Mouse (Mus musculus): ENCODE data around the gene Zfp947. TPM values are rescaled to one million over a fixed set of nuclear protein-coding genes. Genes with fewer than 3 reads are reported as not detected.
"Not testable (repeated sequence)": the region's sequence is repeated elsewhere in the genome, so short reads cannot be mapped to it uniquely, and the experiment has no call there.

Gene Zfp947
- polyA plus RNA-seq (2016; fragmentation: Nextera tagmentation; extraction: Ambion mirVana), result 1.2 and 1.8 TPM in 2 replicates

DNA sequence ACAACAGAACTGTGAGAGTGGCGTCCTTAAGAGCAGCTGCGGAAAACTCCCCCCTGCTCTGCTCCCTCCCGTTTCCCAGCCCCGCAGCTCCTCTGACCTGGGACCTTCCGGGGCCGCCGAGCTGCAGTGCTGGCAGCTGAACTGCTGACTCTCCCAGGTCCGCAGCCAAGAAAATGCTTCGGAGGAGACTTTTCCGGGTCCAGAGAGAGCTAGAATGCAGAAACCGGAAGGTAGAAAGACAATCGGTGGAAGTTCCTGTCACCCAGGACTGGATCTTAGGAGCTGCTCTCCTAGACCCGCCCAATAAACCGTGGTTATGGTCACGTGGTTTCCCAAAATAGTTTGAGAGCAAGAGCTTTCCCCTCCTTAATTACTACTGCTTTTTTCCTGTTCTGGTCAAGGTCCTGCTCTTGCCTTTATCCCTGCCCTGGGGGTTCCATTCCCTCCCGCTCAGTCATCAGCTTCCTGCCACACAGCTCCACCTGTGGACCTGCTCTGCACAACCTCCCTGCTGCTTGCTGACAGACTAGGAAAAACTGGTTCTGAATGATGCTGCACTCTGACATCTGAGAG, at the start of gene Zfp947:
Zfp947 (minus strand) TSS at position 469 of the 573 bp plus-strand sequence.
- H3K36me3 ChIP-seq; H3K27me3 ChIP-seq (ENCODE audit: insufficient read depth, poor library complexity, severe bottlenecking); H3K4me1 ChIP-seq (replicated peaks); H3K9me3 ChIP-seq: not testable (repeated sequence)
- DNase-seq (ENCODE audit: low spot score), result peak; percentile 42
- under 1% methylated on average over 16 of the region's 16 CpGs for WGBS
- Histone ChIP-seq H3K4me3 (peak within 1 kb of the TSS; percentile 63), H3K27ac (peak within 1 kb of the TSS; percentile 82)

DNA sequence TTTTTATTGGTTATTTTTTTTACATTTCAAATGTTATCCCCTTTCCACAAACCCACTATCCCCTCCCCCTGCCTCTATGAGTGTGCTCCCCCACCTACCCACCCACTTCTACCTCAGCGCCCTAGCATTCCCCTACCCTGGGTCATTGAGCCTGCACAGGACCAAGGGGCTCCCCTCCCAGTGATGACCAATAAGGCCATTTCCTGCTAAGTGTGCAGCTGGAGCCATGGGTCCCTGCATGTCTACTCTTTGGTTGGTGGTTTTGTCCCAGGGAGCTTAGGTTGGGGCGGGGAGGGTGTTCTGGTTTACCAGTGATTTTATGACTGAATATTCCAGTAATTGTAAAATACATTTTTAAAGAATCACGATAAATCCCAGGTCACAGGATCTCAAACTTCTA, 686 bp downstream of the Zfp947 start:
- not testable (repeated sequence) for H3K9me3 ChIP-seq; H3K4me1 ChIP-seq (replicated peaks); H3K27me3 ChIP-seq (ENCODE audit: insufficient read depth, poor library complexity, severe bottlenecking); H3K36me3 ChIP-seq; DNase-seq (ENCODE audit: low spot score)
- 10% methylated on average over 3 of the region's 3 CpGs for WGBS
- Histone ChIP-seq H3K4me3 (peak overlapping the region; percentile 63), H3K27ac (peak overlapping the region; percentile 82)

DNA sequence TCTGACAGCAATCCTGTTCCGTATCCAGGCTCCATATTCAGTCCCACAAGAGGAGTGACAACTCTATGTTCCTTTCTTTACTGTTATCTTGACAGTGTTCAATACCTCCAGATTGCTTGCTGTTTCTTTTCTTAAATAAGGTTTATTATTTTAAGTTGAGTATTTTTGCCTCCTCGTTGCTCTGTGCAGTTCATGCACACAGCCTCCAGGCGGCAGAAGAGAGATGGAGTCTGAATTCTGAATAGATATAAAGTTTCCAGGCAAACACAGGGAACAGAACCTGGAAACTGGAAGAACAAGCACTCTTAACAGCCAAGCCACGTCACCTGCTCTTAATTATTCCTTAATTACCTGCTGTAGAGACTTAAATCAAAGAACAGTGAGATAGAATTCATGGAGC, 12.0 kb downstream of the Zfp947 start:
- H3K27ac ChIP-seq; H3K4me1 ChIP-seq (replicated peaks); H3K27me3 ChIP-seq (ENCODE audit: insufficient read depth, poor library complexity, severe bottlenecking); H3K36me3 ChIP-seq; H3K4me3 ChIP-seq; H3K9me3 ChIP-seq; DNase-seq (ENCODE audit: low spot score): not testable (repeated sequence)
- WGBS, result 60% methylated on average over 4 of the region's 4 CpGs

DNA sequence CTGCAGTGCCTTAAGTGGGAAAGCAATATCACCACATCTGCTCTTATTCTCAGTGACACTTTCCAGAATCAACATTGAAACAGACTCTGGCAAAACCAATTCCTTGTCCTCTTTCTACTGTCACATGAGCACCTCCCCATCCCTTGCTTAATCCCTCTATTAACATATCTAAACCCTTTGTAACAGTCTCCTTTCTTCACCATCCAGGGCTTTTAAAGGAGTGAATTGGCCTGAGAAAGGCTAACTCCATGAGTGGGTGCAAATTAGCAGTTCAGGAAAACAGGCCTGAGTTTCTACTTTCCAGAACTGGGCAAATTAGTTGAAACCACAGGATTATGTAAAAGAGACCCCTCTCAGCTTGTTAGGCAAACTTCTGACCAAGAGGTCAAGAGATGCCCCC, 47.2 kb downstream of the Zfp947 start:
- Histone ChIP-seq H3K36me3 (no peaks in the 10 kb centered on the region), H3K27me3 (ENCODE audit: insufficient read depth, poor library complexity, severe bottlenecking) (no peaks in the 10 kb centered on the region), H3K4me1 (replicated peaks) (no peaks in the 10 kb centered on the region), H3K27ac (no peak overlapping the region), H3K9me3 (peaks cover 7% of the 10 kb centered on the region; the same call in 1 of the 2 replicates), H3K4me3 (no peak overlapping the region)
- DNase-seq (ENCODE audit: low spot score), result no peak

Other genes starting within 250 kb of the Zfp947 start
- 15.4 and 22.7 TPM in 2 replicates for gene Zfp942, start 203.7 kb downstream of the Zfp947 start, polyA plus RNA-seq (2016; fragmentation: Nextera tagmentation; extraction: Ambion mirVana)
- gene Zfp943, start 203.6 kb downstream of the Zfp947 start, polyA plus RNA-seq (2016; fragmentation: Nextera tagmentation; extraction: Ambion mirVana), result 13.8 and 15.1 TPM in 2 replicates
- 1.3 and 2.2 TPM in 2 replicates for gene Zfp994, start 59.4 kb upstream of the Zfp947 start, polyA plus RNA-seq (2016; fragmentation: Nextera tagmentation; extraction: Ambion mirVana)
- gene CT030661.1, start 148.6 kb upstream of the Zfp947 start, polyA plus RNA-seq (2016; fragmentation: Nextera tagmentation; extraction: Ambion mirVana), result 6.1 and 8.3 TPM in 2 replicates
- 9.6 and 13.5 TPM in 2 replicates for gene Zfp944, start 195.2 kb upstream of the Zfp947 start, polyA plus RNA-seq (2016; fragmentation: Nextera tagmentation; extraction: Ambion mirVana)
- gene Zfp758, start 195.3 kb upstream of the Zfp947 start, polyA plus RNA-seq (2016; fragmentation: Nextera tagmentation; extraction: Ambion mirVana), result 7.6 and 7.8 TPM in 2 replicates